Mouse (Mus musculus) MEL (cell line): ENCODE results near the gene Vax2.

Source experiments
- CTCF ChIP-seq, 3 experiments: IDR thresholded peaks in 2 of 3; conservative IDR thresholded peaks in 1 of 3; 2 replicates each; pipeline ENCODE4 v1.5.1; 2011 to 2012; ENCODE audit warnings: low read length in 3 of 3, low read depth in 2 of 3, mild to moderate bottlenecking in 2 of 3, improper control_type of control experiment in 1 of 3, inconsistent platforms in 1 of 3, mixed read lengths in 1 of 3, moderate library complexity in 1 of 3; ENCODE audit not compliant: control insufficient read depth in 1 of 3, insufficient read depth in 1 of 3, poor library complexity in 1 of 3, severe bottlenecking in 1 of 3
- USF1 ChIP-seq: IDR thresholded peaks from 2 replicates; pipeline ENCODE4 v1.6.1; 2014; ENCODE audit warnings: low read depth, mild to moderate bottlenecking, inconsistent platforms, low read length, improper control_type of control experiment, moderate library complexity
- ZC3H11A ChIP-seq: IDR thresholded peaks from 2 replicates; pipeline ENCODE4 v1.6.1; 2012; ENCODE audit warnings: low read depth, mild to moderate bottlenecking, inconsistent platforms, low read length, improper control_type of control experiment
- ZNF384 ChIP-seq: IDR thresholded peaks from 2 replicates; pipeline ENCODE4 v1.6.1; 2012; ENCODE audit warnings: low read depth, mild to moderate bottlenecking, inconsistent platforms, low read length, improper control_type of control experiment

DNA sequence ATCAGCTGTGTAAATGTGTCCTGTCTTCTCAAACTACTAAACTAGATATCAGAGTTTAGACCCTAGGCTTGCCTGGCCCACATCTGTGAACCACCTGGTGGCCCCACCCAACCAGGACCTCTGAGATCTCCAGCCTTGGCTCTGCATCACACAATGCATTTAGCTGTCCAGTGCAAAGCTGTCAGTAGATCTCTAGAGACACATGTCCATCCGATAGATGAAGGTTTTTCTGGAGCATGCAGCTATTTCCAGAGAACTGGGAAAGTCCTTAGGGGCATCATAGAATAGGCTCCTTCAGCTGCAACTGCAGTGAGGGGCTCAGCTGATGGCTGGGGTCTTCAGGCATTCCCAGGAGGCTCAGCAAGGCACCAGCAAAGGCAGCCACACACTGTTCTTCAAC lies 6.8 kb upstream of the Vax2 start:
- TF ChIP-seq ZNF384 (no peak), CTCF (IDR thresholded peaks at IDR 0.05 in 2 of 3, conservative IDR thresholded peaks at IDR 0.05 in 1 of 3; ENCODE audit: control insufficient read depth in 1 of 3, insufficient read depth in 1 of 3, low read depth in 2 of 3, low read length in 3 of 3, poor library complexity in 1 of 3, severe bottlenecking in 1 of 3) (no peak), USF1 (no peak), ZC3H11A (no peak)
